Mouse (Mus musculus) spleen, adult 2 months (tissue): Measurements from ENCODE around the gene Ube2g1.

Experiments
- CTCF ChIP-seq: fragments of 200-500 bp; IDR thresholded peaks from 2 replicates; pipeline ENCODE4 v1.5.1; 2011; ENCODE audit warnings: mild to moderate bottlenecking, inconsistent platforms; ENCODE audit not compliant: insufficient read depth, insufficient read length, insufficient replicate concordance; ENCODE audit errors: extremely low read depth
- POLR2A ChIP-seq: fragments of 200-500 bp; IDR thresholded peaks from 2 replicates; pipeline ENCODE4 v1.6.1; 2011; ENCODE audit warnings: low read depth, low read length, inconsistent platforms

- no peak for TF ChIP-seq CTCF
- TF ChIP-seq POLR2A = no peak
These were observed 87.9 kb downstream of the Ube2g1 start for GRCm38 (mm10) chr11:72695025-72695424.
